Mouse (Mus musculus): ENCODE measurements around the gene Dock1. TPM values are rescaled to one million over a fixed set of nuclear protein-coding genes. Genes with fewer than 3 reads are reported as not detected.

The Dock1 gene
- polyA plus RNA-seq, 1 experiment from 2014 or later: 5.7 TPM

- Histone ChIP-seq H3K27me3 (replicated peaks) (0 out of 2 replicates have a peak, but pooled peaks cover 7% of the 10 kb centered on the region), H3K36me3 (no peaks in the 10 kb centered on the region), H3K4me2 (peak within 1 kb of the TSS; percentile 92), H3K4me3 (replicated peaks) (peak within 1 kb of the TSS; percentile 66), H3K4me1 (peaks cover 35% of the 10 kb centered on the region), H3K9me3 (replicated peaks) (no peaks in the 10 kb centered on the region), H3K9ac (replicated peaks) (peak within 1 kb of the TSS; percentile 76), H3K27ac (replicated peaks) (peak within 1 kb of the TSS; percentile 76)
- peak; percentile 89 for ATAC-seq (ENCODE audit: low FRiP score)
- WGBS: 1% methylated on average over 24 of the region's 71 CpGs
Observed at GRCm38 (mm10) chr7:134937927-134938609, 267.6 kb downstream of the Dock1 start, which contains the start of gene Fam196a. Fam196a (minus strand) TSS chr7:134938430.

GRCm38 (mm10) chr7:134941891-134942290 is 271.4 kb downstream of the Dock1 start:
- peaks cover 18% of the 10 kb centered on the region for H3K4me1 ChIP-seq
- H3K27me3 ChIP-seq (replicated peaks): 0 out of 2 replicates have a peak, but pooled peaks cover 7% of the 10 kb centered on the region
- H3K9me3 ChIP-seq (replicated peaks): no peaks in the 10 kb centered on the region
- no peak for ATAC-seq (ENCODE audit: low FRiP score)
- no peak overlapping the region for H3K9ac ChIP-seq (replicated peaks)
- no peak overlapping the region for H3K27ac ChIP-seq (replicated peaks)
- WGBS: 97% methylated on average over 6 of the region's 6 CpGs
- H3K36me3 ChIP-seq: no peaks in the 10 kb centered on the region
- no peak overlapping the region for H3K4me2 ChIP-seq
- no peak overlapping the region for H3K4me3 ChIP-seq (replicated peaks)

DNA sequence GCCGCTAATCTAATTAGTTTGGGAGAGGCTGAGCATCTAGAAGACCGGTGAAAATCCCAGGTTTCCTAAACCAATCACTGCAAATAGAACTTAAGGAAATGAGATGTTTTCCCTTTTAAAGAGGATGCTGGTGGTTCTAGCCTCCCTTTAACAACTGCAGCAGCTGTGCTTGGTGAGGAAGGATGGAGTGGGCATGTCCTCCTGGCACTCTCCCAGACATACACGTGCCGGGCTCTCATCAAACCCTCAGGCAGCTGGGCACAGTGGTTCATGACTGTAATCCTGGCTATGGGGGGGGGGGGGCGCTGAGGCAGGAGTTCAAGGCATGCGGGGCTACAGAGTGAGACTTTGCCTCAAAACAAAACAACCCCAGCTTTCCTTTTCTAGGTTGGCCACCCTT is 272.6 kb downstream of the Dock1 start:
- Histone ChIP-seq H3K27ac (replicated peaks) (no peak overlapping the region), H3K9ac (replicated peaks) (no peak overlapping the region), H3K4me1 (peaks cover 10% of the 10 kb centered on the region), H3K27me3 (replicated peaks) (0 out of 2 replicates have a peak, but pooled peaks cover 7% of the 10 kb centered on the region), H3K9me3 (replicated peaks) (no peaks in the 10 kb centered on the region), H3K4me3 (replicated peaks) (no peak overlapping the region), H3K36me3 (no peaks in the 10 kb centered on the region), H3K4me2 (no peak overlapping the region)
- no peak for ATAC-seq (ENCODE audit: low FRiP score)
- 67% methylated on average over 6 of the region's 6 CpGs for WGBS

GRCm38 (mm10) chr7:134943701-134944100 is 273.2 kb downstream of the Dock1 start:
- Histone ChIP-seq H3K9me3 (replicated peaks) (no peaks in the 10 kb centered on the region), H3K4me3 (replicated peaks) (no peak overlapping the region), H3K27me3 (replicated peaks) (0 out of 2 replicates have a peak, but pooled peaks cover 7% of the 10 kb centered on the region), H3K4me1 (peaks cover 6% of the 10 kb centered on the region; the same call in 1 of the 2 replicates), H3K36me3 (no peaks in the 10 kb centered on the region), H3K4me2 (no peak overlapping the region), H3K9ac (replicated peaks) (no peak overlapping the region), H3K27ac (replicated peaks) (no peak overlapping the region)
- WGBS: 82% methylated on average over 7 of the region's 7 CpGs
- no peak for ATAC-seq (ENCODE audit: low FRiP score)

- H3K4me3 ChIP-seq (replicated peaks): no peak overlapping the region
- no peak for ATAC-seq (ENCODE audit: low FRiP score)
Observed at GRCm38 (mm10) chr7:134945925-134946716, 275.7 kb downstream of the Dock1 start.

GRCm38 (mm10) chr7:134959086-134959485 is 288.6 kb downstream of the Dock1 start:
- 90% methylated on average over 6 of the region's 6 CpGs for WGBS
- no peaks in the 10 kb centered on the region for H3K4me1 ChIP-seq
- H3K36me3 ChIP-seq: no peaks in the 10 kb centered on the region
- no peak overlapping the region for H3K9ac ChIP-seq (replicated peaks)
- no peak overlapping the region for H3K4me3 ChIP-seq (replicated peaks)
- no peak overlapping the region for H3K27ac ChIP-seq (replicated peaks)
- no peak overlapping the region for H3K4me2 ChIP-seq
- H3K27me3 ChIP-seq (replicated peaks): no peaks in the 10 kb centered on the region
- H3K9me3 ChIP-seq (replicated peaks): no peaks in the 10 kb centered on the region
- ATAC-seq (ENCODE audit: low FRiP score): no peak

More at GRCm38 (mm10) chr7:134945925-134946716, 275.7 kb downstream of the Dock1 start:
- no peaks in the 10 kb centered on the region for H3K9me3 ChIP-seq (replicated peaks)
- H3K27me3 ChIP-seq (replicated peaks): no peaks in the 10 kb centered on the region
- no peak overlapping the region for H3K27ac ChIP-seq (replicated peaks)
- WGBS: 81% methylated on average over 7 of the region's 7 CpGs
- H3K36me3 ChIP-seq: no peaks in the 10 kb centered on the region
- no peak overlapping the region for H3K9ac ChIP-seq (replicated peaks)
- 0 out of 2 replicates have a peak, but pooled peaks cover 3% of the 10 kb centered on the region for H3K4me1 ChIP-seq
- H3K4me2 ChIP-seq: no peak overlapping the region

GRCm38 (mm10) chr7:134960871-134961270 is 290.4 kb downstream of the Dock1 start:
- Histone ChIP-seq H3K9me3 (replicated peaks) (no peaks in the 10 kb centered on the region), H3K9ac (replicated peaks) (no peak overlapping the region), H3K4me1 (no peaks in the 10 kb centered on the region), H3K4me3 (replicated peaks) (no peak overlapping the region), H3K4me2 (no peak overlapping the region), H3K27me3 (replicated peaks) (no peaks in the 10 kb centered on the region), H3K36me3 (no peaks in the 10 kb centered on the region), H3K27ac (replicated peaks) (no peak overlapping the region)
- no peak for ATAC-seq (ENCODE audit: low FRiP score)
- WGBS: 64% methylated on average over 4 of the region's 4 CpGs

DNA sequence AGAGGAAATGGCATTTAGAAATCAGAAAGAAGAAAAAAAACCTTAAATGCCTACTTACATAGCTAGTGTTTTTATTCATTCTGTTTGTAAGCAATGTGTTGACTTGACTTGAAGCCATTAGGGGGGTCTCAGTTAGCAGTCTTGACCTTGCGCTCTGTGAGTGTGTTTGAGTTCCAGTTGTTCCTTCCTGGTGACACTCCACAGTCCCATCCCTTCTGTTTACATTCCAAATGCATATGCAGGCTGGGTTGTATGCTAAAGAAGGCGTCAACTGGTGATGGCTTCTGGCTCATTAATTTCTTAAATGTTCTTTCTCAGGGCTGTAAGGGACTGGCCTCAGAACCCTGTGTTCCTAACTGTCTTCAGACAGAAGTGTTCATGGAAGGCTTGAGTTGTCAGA is 291.2 kb downstream of the Dock1 start:
- Histone ChIP-seq H3K9ac (replicated peaks) (no peak overlapping the region), H3K4me1 (no peaks in the 10 kb centered on the region), H3K4me2 (no peak overlapping the region), H3K36me3 (no peaks in the 10 kb centered on the region), H3K4me3 (replicated peaks) (no peak overlapping the region), H3K27ac (replicated peaks) (no peak overlapping the region), H3K27me3 (replicated peaks) (no peaks in the 10 kb centered on the region), H3K9me3 (replicated peaks) (no peaks in the 10 kb centered on the region)
- 74% methylated on average over 2 of the region's 2 CpGs for WGBS
- no peak for ATAC-seq (ENCODE audit: low FRiP score)

DNA sequence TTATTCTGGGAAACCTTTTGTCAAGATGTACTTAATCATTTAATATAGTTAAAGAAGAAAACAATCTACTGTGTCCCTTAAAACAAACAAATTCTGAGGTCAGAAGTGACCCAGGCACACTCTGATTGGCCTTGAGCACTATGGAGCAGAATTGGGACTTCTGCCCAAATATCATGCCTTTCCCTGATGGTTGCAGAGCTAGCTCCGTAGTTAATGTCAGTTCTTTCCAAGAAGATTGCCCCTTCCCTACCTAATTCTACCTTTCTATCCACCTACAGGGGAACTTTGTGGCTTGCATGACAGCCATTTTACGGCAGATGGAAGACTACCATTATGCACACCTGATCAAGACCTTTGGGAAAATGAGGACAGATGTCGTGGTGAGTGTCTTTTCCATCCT is 319.8 kb downstream of the Dock1 start:
- WGBS: 78% methylated on average over 3 of the region's 3 CpGs
- H3K9ac ChIP-seq (replicated peaks): no peak overlapping the region
- H3K4me1 ChIP-seq: no peaks in the 10 kb centered on the region
- H3K4me3 ChIP-seq (replicated peaks): no peak overlapping the region
- no peaks in the 10 kb centered on the region for H3K36me3 ChIP-seq
- no peaks in the 10 kb centered on the region for H3K27me3 ChIP-seq (replicated peaks)
- ATAC-seq (ENCODE audit: low FRiP score): no peak
- H3K27ac ChIP-seq (replicated peaks): no peak overlapping the region
- H3K4me2 ChIP-seq: no peak overlapping the region
- no peaks in the 10 kb centered on the region for H3K9me3 ChIP-seq (replicated peaks)

- Histone ChIP-seq H3K9me3 (replicated peaks) (no peaks in the 10 kb centered on the region), H3K36me3 (no peaks in the 10 kb centered on the region), H3K4me2 (no peak overlapping the region), H3K4me3 (replicated peaks) (no peak overlapping the region), H3K27me3 (replicated peaks) (no peaks in the 10 kb centered on the region), H3K4me1 (no peaks in the 10 kb centered on the region), H3K27ac (replicated peaks) (no peak overlapping the region), H3K9ac (replicated peaks) (no peak overlapping the region)
- ATAC-seq (ENCODE audit: low FRiP score): no peak
- WGBS: 65% methylated on average over 2 of the region's 2 CpGs
Observed at GRCm38 (mm10) chr7:134990911-134991310, 320.5 kb downstream of the Dock1 start.

DNA sequence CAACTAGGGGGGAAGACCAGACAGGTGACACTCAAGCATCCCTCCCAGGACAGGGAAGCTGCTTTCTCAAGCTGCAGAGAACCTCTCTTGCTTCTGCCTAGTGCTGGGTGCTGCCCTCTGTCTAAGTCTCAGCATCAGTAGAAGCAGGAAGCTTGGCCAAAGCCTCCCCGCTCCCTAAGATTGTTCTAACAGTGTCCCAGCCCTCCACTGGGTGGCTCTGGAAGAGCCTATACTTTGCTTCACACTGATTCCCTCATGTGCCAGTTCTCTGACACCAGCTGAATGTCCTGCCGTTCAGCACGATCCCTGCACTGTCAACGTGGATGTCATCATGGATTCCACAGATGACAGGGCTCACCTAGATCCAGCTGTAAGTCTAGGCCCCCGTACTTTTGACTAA is 324.5 kb downstream of the Dock1 start:
- H3K4me2 ChIP-seq: no peak overlapping the region
- H3K27me3 ChIP-seq (replicated peaks): no peaks in the 10 kb centered on the region
- no peak overlapping the region for H3K27ac ChIP-seq (replicated peaks)
- no peaks in the 10 kb centered on the region for H3K36me3 ChIP-seq
- no peaks in the 10 kb centered on the region for H3K4me1 ChIP-seq
- no peaks in the 10 kb centered on the region for H3K9me3 ChIP-seq (replicated peaks)
- H3K4me3 ChIP-seq (replicated peaks): no peak overlapping the region
- no peak for ATAC-seq (ENCODE audit: low FRiP score)
- WGBS: 83% methylated on average over 5 of the region's 5 CpGs
- no peak overlapping the region for H3K9ac ChIP-seq (replicated peaks)

DNA sequence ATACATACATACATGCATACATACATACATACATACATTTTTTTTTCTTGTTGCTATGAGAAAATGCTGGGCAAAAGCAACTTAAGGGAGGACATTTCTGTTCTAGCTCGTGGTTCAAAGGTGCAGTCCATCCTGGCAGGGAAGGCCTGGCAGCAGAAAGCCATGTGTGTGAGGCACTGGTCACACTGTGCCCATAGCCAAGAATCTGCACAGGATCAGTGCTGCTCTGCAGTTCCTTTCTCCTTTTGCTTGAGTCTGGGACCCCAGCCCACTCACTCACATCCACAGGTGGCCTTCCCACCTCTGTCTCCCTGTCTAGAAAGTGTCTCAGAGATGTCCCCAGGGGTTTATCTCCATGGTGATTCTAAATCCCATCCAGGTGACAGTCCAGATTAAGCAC is 331.8 kb downstream of the Dock1 start:
- H3K36me3 ChIP-seq: no peaks in the 10 kb centered on the region
- H3K4me2 ChIP-seq: no peak overlapping the region
- no peak overlapping the region for H3K9ac ChIP-seq (replicated peaks)
- H3K4me1 ChIP-seq: peaks cover 15% of the 10 kb centered on the region
- no peak for ATAC-seq (ENCODE audit: low FRiP score)
- H3K27ac ChIP-seq (replicated peaks): no peak overlapping the region
- no peaks in the 10 kb centered on the region for H3K9me3 ChIP-seq (replicated peaks)
- H3K4me3 ChIP-seq (replicated peaks): no peak overlapping the region
- WGBS: 94% methylated on average over 1 of the region's 1 CpGs
- no peaks in the 10 kb centered on the region for H3K27me3 ChIP-seq (replicated peaks)
